Mouse (Mus musculus) naive thymus-derived CD4-positive, alpha-beta T cell, adult 2 months (primary cell): ENCODE results near the gene Slc24a3.

Experiments
- DNase-seq: peaks from one replicate; pipeline ENCODE4 v3.0.0-alpha.2; 2011; ENCODE audit warnings: low read depth

The Slc24a3 gene

DNA sequence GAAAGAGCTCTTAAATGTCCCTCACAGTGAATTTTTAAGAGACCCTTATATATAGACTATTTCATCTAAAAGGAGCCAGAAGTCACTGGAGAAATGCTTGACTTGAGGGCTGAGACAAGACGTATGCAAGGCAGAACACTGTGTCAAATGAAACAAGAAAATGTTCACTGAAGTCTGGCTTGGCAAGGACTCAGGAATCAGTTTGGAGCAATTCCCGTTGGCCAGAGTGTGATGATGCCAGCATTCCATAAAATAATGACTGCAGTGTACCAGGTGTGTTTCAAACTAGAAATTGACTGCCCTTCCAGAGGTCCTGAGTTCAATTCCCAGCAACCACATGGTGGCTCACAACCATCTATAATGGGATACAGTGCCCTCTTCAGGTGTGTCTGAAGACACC lies 196.1 kb downstream of the Slc24a3 start:
- DNase-seq: no peak

DNA sequence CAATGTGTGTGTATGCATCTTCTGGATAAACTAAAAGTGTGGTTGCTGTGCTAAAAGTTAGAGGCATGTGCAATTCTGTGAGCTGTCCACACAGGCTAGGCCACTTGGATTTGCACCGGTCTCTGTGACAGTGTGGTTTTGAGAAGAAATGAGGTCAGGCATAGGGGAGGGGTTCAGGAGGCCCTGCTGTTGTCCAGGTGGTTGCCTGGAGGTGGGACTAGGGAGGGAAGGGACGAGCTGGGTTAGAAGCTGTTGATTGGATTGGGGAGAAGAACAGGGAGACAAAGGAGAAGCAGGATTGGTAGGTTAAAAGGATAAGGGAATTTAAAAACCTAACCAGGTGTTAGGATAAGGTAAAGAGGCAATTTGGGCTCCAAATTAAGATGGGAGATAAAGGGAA lies 201.1 kb downstream of the Slc24a3 start:
- no peak for DNase-seq

DNA sequence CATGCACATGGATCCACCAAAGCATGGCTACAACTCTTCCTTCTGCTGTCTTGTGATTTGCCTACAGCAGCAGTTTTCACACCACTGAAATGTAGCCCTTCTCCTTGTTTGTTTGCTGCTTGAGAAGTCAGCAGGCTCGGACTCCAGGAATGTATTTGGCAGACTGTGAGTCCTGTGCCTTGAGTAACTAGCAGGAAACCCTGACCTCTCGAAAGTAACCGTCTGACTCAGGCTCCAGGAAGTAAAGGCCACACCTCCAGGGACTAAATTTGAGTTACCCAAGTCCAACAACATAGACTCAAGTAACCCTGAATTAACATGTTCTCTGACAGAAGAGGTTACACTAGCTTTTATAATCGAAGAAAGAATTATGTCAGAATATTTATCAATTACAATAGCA lies 203.2 kb downstream of the Slc24a3 start:
- no peak for DNase-seq

DNA sequence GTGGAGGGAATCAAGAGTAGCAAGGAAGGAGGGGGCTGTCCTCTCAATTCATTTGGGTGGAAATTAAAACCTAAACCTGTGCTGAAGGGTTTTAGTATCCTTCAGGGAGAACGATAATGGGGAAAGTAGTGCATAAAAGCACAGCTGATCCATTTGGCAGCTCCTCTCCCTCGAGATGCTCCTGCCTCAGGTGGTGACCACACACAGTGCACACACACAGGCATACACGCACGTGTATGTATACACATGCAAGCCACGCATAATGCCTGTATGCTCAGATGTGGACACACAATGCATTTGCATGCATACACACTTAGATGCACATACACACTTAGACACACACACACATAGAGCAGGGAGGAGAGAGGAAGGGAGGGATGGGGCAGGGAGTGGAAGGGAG lies 206.2 kb downstream of the Slc24a3 start:
- no peak for DNase-seq

DNA sequence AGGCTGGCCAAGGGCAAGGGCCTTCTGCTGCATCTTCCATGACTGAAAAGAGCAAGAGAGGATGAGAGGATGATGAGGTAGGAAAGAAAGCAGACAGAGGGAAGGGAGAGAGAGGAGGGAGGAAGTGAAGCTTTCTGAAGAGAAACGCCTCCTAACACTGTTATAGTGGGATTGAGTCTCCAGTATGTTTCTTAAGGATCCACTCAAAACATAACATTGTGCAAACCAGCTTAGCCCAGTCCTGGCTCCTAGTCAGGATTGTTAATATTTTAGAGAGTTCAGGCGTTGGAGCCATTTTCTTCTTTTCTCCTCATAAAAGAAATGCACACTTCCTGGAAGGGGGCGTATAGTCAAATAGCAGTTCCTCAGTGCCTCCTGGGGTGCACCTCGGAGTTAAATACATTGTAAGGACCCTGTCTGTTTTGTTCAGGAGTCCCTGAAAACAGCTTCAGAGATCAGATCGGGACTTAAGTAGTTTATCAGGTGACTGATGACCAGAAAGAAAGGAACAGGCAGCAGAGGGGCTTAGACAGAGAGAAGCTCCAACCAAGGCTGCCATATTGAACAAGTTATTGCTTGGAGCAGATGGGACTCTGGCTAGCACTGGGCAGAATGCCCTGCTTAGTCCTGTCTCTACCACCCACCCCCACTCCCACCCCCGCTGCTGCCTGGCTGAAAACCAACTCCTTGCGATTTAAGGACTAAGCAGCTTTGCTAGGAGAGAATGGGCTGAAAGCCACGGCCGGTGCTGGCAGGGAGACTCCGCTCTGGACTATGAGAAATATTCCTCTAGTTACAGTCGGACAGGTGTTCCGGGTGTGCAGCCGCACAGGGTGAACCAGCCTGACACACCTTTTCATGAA lies 215.6 kb downstream of the Slc24a3 start:
- DNase-seq: no peak

DNA sequence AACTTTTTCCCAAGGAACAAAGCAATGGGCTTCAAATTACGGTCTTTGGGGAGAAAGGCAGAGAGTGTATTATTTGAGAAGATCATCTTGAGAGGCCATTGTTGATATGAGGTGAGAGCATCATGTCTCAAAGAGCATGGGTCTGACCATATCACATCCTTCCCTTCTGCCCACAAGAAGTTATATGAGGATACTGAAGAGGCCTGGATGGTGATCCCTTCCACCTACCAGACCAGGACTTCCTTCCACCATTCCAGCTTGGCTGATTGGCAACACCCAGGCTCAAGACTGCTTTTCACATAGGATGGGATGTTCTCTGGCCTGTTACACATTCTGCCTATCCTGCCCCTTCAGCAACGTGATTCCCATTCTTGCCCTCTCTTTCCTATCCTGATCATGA lies 216.7 kb downstream of the Slc24a3 start:
- DNase-seq: no peak

DNA sequence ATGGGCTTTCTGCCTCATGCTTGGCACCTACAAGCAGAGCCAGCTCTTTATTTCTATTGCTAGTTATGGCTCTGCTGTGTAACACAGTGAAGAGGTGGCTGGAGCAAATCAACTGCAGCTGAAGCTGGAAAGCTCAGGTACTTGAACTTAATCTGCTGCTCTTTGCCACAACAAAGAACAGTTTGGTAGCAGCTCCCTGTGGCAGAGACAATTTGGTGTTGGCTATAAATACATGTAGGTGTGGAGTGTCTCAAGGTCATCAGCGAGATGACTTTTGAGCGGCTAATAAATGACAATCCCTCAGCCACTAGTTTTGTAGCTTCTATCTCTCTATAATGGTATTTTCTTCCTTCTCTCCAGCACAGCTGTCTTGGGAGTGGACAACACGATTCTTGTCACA lies 217.7 kb downstream of the Slc24a3 start:
- no peak for DNase-seq

DNA sequence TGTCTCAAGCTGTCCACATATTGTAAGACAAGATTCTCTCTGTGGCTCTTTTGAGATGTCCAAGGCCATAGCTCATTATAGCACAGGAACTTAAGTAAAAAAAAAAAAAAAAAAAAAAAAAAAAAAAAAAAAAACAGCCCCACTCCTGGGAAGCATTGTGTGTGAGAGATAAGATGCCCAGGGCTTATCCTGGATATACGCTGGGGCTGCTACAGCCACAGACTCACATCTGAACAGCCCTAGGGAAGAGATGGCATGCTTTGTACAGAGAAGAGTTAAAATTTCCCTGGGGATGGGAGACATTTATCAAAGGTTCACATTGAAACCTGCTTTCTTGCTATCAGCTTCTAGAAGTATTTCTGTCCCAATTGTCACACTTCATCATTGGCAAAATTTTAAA lies 218.2 kb downstream of the Slc24a3 start:
- DNase-seq: no peak

DNA sequence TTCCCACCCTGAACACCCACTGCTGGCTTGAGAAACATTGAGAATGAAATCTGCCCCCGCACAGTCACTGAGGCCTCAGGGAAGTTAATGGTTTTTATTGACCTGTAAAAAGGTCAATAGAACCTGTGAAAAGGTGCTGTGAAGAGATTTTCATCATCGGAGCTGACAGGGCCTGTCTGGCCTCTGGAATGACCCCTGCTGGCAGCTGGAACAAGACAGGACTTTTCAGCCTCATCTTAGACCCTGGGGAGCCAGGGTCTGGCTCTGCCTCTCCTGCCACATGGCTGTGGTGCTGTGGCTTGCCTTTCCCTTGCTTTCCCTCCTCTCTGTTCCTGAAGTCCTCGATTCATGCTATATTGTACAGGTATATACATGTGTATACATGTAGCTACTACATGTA lies 228.2 kb downstream of the Slc24a3 start:
- no peak for DNase-seq

DNA sequence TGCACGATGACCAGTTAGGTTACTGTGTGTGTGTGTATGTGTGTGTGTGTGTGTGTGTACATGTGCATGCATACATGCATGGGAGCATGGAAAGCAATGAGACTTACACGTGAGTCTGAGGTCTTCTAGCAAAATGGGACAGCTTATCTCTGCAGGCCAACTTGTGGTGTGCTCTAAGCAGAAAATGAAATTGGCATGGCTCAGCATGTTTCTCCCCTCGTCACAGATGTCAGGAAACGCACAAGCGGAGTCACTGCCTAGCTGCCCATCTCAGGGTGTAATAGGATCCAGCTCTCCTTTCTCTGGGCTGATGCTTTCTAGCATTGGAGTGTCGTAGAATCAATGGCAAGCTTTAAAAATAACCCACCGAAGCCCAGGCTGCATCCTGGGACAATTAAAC lies 229.0 kb downstream of the Slc24a3 start:
- DNase-seq: no peak

DNA sequence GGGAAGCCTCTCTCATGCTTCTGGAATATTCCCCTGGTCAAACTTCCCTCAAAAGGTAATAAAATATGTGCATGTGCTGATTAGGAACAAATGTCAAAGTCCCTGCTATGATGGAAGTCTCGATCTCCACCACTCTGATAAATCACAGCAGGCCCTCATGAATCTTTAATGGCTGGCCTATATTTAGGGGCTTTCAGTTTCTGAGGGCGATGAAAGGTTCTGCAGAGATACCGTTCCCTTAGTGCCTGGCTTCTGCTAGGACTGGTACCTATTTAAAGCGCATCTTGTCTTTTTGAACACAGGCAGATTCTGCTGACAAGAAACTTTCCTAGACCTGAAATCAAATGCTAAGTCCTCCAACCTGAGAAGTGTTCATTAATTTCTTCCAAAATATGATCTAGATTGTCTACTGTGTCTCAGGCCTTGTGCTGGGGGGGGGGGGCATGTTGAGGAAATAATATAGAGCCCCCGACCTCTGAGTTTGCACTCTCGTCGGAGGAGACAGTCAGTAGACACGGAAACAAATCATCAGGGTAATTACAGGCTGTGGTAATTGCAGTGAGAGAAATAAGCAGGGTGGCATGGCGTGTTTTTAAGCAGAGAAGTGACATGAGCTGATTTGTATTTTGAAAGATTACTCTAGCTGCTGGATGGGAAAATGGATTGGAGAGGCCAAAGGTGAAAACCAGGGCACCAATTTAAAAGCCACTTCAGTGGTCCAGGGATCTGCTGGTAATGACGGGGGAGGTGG lies 230.1 kb downstream of the Slc24a3 start:
- DNase-seq: no peak

DNA sequence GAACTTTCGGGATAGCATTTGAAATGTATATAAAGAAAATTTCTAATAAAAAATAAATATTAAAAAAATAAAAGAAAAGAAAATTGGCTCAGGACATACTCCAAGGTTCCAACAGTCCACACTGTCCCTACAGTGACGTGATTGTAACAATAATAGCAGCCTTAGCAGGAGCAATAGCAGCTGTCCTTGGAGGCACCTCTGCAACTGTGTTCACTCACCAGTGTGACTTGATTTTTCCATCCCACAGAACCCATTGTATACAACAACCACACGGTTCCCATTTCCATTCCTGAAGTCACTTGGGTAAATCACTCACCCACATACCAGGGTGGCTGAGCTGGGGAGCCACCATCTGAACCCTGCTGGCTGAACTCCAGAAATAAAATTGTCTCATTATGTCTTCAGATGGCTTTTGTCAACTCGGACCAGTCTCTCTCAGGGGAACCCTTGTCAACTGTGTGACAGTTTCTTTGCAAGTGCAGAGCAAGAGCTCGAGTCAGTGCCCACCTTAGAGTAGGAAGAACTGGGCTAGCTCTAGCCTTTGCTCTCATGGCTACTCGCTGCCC lies 233.8 kb downstream of the Slc24a3 start:
- DNase-seq: no peak

DNA sequence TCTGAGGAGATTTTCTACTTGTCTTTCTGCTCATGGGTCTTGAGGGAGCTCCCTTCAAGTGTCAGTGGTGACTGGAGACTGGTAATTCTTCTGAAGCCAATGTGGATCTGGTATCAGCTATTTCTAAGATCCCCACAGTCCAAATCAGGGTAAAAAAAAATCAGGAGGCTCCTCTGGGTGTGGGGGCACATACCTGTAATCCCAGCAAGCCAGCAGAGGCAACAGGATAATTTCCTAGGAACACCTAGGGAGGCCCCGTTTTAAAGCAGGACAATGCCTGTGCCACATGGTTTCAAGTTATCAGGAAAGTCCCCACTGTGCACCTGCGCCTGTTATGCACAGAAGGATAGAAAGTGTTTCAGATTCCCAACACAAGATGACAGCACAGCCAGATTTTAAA lies 234.4 kb downstream of the Slc24a3 start:
- DNase-seq: no peak

DNA sequence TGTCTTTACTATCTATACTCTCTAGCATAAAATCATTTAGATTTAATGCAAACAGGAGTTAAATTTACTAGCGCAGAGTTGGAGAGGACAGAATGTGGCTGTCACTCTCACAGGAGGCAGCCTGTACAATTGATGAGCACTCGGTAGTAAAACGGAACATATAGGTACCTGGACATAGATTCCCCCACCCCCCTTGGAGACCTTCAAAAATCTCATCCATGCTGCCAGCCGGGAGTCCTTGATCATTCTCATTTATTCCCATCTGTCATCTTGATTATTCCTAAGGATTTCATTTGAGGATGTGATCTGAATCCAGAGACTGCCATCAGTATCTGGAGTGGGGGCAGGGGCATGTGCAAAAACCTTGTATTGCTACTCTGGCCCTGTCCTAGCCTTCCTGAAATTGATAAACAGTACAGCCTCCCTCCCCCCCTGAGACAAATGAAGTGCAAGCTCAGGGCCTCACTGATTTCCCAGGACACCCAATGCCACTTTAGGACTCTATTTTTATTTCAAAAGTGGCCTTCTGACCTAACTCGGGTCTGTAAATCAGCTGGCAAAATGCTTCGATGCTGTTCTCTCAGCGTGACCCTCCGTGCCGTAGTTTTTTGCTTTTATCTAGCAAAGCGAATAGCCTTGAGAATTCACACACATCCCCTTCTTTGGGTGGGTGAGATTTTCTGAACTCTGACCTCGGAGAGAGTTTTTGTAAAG lies 237.4 kb downstream of the Slc24a3 start:
- no peak for DNase-seq

DNA sequence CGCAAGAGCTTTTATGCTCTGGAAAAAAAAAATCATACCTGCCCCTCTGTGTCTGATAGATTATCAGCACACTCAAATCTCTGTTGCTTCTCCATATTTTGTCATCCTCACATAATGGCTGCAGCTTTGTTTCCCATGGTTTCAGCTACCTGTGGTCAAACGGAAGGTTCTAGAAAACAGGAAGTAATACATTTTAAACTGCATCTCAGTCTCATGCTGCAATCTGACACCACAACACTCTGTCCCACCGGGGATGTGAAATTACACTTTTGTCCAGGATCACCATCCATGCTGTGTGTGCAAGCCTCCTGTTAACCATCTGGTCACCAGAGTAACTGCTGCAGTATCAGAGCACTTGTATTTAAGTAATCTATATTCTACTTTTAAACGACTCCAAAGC lies 238.2 kb downstream of the Slc24a3 start:
- no peak for DNase-seq

DNA sequence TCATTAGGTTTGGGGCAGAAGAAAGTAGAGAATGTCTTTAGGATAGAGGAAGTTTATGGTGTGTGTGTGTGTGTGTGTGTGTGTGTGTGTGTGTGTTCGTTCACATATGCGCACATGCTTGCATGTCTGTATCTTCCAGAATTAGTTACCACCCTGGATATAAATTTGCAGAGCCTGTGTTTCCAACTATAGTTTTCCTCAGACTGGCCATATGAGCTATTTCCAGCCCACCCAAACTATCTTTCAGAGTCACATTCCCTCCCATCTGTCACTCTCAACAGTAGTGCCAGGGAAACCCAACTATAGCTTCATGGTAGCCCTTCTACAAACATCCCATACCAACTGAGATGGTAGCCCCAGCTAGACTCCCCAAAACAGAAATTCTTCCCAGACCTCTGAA lies 250.2 kb downstream of the Slc24a3 start:
- DNase-seq: no peak

DNA sequence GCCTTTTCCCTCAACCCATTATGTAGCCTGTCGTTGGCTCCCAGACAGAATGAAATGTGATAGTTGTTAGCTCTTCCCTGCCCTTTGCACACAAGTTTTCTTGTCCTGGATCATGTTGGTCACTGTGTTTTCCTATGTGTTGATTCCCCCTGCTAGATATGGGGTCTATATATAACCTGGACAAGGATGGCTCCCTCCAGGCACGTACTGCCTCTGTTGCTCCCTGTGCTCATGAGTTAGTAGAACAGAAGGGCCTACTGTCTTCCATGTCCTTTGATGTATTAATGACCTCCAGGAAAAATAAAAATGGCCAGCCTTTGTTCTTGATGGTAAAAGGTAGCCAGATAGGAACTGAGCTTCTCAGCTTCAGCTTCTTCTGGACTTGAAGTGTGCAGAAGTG lies 251.5 kb downstream of the Slc24a3 start:
- DNase-seq: no peak

DNA sequence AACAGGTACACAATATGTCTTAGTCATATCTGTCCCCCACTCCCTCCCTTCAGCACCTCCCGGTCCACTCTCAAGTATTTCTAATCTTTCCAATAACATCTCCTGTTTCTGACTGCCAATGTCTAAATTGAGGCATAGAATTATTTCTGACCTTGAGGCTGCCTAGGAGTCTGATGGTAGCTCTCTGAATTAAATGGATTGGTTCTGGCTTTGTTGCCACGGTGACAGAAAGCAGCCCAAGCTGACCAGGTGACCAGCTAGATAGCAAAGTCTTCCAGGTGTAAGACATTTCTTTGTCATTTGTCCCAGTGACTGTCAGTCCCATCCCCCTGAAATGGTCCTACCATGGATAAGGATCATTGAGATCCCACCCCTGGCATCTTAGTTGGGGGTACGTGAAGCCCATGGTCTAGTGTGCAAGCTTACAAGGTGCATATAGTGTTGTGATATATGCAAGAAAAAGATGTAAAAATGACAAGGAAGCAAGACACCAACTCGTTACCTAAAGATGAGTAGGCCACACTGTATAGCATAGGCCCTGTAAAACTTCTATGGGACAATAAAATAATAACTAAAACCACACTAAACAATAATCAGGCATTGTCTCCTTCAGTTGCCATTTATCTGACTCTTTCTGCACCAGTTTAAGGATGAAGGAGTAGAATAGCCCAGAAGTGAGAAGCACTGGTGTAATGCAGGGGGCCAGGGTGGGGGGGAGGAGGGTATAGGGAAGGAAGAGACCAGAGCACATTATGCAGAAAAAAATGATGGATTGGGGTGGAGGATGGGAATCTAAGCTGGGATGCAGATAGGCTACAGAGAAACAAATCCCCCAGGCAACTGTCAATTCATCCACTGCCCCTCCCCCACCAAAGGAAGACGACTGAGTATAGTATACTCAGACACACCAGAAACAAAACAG lies 253.7 kb downstream of the Slc24a3 start:
- DNase-seq: no peak

DNA sequence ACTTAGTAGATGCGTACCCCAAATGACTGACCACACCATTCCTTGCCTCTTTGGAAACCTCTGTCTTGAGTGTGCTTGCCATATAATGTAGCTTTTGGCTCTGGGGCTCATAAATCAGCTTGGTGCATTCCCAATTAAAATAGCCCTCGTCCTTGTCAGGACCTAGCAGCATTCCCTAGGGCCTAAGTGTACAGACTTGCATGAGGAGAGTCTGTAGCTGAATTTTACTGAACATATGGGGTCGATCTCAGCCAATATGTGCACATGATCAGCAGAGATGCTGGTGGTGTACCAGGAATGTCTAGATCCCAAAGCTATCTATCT lies 254.3 kb downstream of the Slc24a3 start:
- no peak for DNase-seq

DNA sequence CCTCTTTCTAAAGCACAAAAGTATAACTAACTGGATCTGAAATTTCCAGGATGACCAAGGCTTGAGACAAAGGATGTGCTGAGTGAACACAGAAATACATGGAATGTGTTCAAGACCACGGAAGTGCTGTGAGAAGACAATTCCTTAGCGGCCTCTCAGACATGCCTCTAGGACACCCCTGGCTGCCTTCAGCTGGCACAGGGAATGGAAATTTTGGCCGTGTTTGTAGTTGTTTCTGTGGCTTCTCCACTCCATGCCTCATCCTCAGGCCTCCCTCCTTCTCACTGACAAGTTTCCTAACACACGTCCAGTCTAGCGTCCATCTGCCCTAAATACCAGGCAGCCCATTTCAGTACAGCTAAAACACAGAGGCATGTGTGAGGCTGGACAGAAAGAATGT lies 262.4 kb downstream of the Slc24a3 start:
- DNase-seq: no peak

DNA sequence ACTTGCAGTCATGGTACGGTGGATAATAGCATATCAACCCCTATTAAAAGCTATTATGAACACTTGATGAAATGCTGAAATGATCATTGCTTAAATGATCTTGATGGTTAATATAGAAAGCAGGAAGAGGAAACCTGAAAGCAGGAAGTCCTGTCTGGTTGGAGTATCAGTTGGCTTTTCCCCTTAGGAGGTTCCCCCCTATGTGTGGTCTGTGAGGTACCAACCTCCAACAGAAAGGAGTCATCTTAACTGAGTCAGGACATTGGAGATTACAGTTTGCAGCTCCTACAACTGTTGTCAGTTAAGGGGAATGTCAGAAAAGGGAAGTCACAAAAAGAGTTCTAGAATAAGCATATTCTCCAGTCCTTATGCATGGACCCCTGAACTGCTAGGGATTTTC lies 266.5 kb downstream of the Slc24a3 start:
- no peak for DNase-seq

DNA sequence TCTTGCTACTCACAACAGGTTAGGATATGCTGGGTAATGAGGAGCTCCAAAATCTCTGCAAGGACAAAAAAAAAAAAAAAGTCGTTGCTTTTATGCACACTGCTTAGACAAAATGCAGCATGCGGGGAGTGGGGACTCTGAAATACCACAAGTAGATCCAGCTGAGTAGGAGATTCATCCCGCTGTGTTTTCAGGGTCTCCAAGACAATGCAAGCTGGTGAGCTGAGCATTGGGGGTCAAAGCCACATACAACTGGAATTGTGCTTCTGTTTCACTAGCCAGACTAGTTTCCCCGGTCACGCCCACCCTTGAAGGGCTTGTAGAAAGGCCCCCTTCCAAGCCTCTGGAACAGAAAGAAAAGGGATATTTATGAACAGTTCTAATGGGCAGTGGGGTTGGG lies 270.8 kb downstream of the Slc24a3 start:
- DNase-seq: no peak
